Mouse (Mus musculus): ENCODE measurements around the gene Imp3. TPM values are rescaled to one million over a fixed set of nuclear protein-coding genes. Genes with fewer than 3 reads are reported as not detected.

Imp3 gene
- polyA plus RNA-seq, 1 experiment from 2014 or later, result 68.7 TPM

- no peak overlapping the region for H3K27ac ChIP-seq (ENCODE audit: low read length)
- H3K4me3 ChIP-seq (ENCODE audit: low read length), result no peak overlapping the region
- no peak overlapping the region for H3K4me2 ChIP-seq (ENCODE audit: low read depth, low read length)
- 91% methylated on average over 3 of the region's 3 CpGs for WGBS
- peaks cover 3% of the 10 kb centered on the region; the same call in 1 of the 2 replicates for H3K9me3 ChIP-seq (replicated peaks; ENCODE audit: control insufficient read depth, low read length)
- ATAC-seq (replicated peaks; ENCODE audit: extremely low read depth, insufficient read depth, low FRiP score), result no peak
- no peaks in the 10 kb centered on the region for H3K27me3 ChIP-seq (ENCODE audit: control insufficient read depth, insufficient read depth, low read length)
- H3K9ac ChIP-seq (ENCODE audit: low read length), result no peak overlapping the region
- no peaks in the 10 kb centered on the region for H3K4me1 ChIP-seq (ENCODE audit: control insufficient read depth, insufficient read depth, low read length)
- H3K36me3 ChIP-seq (ENCODE audit: control insufficient read depth, insufficient read depth), result peaks cover 14% of the 10 kb centered on the region
Measured at GRCm38 (mm10) chr9:56961591-56961990, 24.3 kb downstream of the Imp3 start.

GRCm38 (mm10) chr9:56970158-56970557, 32.9 kb downstream of the Imp3 start:
- no peaks in the 10 kb centered on the region for H3K27me3 ChIP-seq (ENCODE audit: control insufficient read depth, insufficient read depth, low read length)
- no peak overlapping the region for H3K27ac ChIP-seq (ENCODE audit: low read length)
- H3K4me2 ChIP-seq (ENCODE audit: low read depth, low read length), result no peak overlapping the region
- no peak overlapping the region for H3K9ac ChIP-seq (ENCODE audit: low read length)
- no peaks in the 10 kb centered on the region for H3K4me1 ChIP-seq (ENCODE audit: control insufficient read depth, insufficient read depth, low read length)
- no peak overlapping the region for H3K4me3 ChIP-seq (ENCODE audit: low read length)
- H3K9me3 ChIP-seq (replicated peaks; ENCODE audit: control insufficient read depth, low read length), result no peaks in the 10 kb centered on the region
- peaks cover 6% of the 10 kb centered on the region; the same call in 1 of the 2 replicates for H3K36me3 ChIP-seq (ENCODE audit: control insufficient read depth, insufficient read depth)
- WGBS, result 49% methylated on average over 2 of the region's 2 CpGs
- no peak for ATAC-seq (replicated peaks; ENCODE audit: extremely low read depth, insufficient read depth, low FRiP score)

- H3K4me1 ChIP-seq (ENCODE audit: control insufficient read depth, insufficient read depth, low read length), result no peaks in the 10 kb centered on the region
- 54% methylated on average over 7 of the region's 8 CpGs for WGBS
- no peak overlapping the region for H3K4me3 ChIP-seq (ENCODE audit: low read length)
- no peaks in the 10 kb centered on the region for H3K27me3 ChIP-seq (ENCODE audit: control insufficient read depth, insufficient read depth, low read length)
- H3K9me3 ChIP-seq (replicated peaks; ENCODE audit: control insufficient read depth, low read length), result no peaks in the 10 kb centered on the region
- no peak overlapping the region for H3K27ac ChIP-seq (ENCODE audit: low read length)
- no peak overlapping the region for H3K9ac ChIP-seq (ENCODE audit: low read length)
- H3K36me3 ChIP-seq (ENCODE audit: control insufficient read depth, insufficient read depth), result peaks cover 8% of the 10 kb centered on the region; the same call in 1 of the 2 replicates
- no peak overlapping the region for H3K4me2 ChIP-seq (ENCODE audit: low read depth, low read length)
- no peak for ATAC-seq (replicated peaks; ENCODE audit: extremely low read depth, insufficient read depth, low FRiP score)
Measured at GRCm38 (mm10) chr9:56973960-56974524, 36.8 kb downstream of the Imp3 start.

GRCm38 (mm10) chr9:56975199-56975598, 37.9 kb downstream of the Imp3 start:
- no peaks in the 10 kb centered on the region for H3K4me1 ChIP-seq (ENCODE audit: control insufficient read depth, insufficient read depth, low read length)
- peaks cover 8% of the 10 kb centered on the region; the same call in 1 of the 2 replicates for H3K36me3 ChIP-seq (ENCODE audit: control insufficient read depth, insufficient read depth)
- no peak overlapping the region for H3K9ac ChIP-seq (ENCODE audit: low read length)
- H3K9me3 ChIP-seq (replicated peaks; ENCODE audit: control insufficient read depth, low read length), result no peaks in the 10 kb centered on the region; the same call in 1 of the 2 replicates
- ATAC-seq (replicated peaks; ENCODE audit: extremely low read depth, insufficient read depth, low FRiP score), result no peak
- 69% methylated on average over 3 of the region's 3 CpGs for WGBS
- H3K4me2 ChIP-seq (ENCODE audit: low read depth, low read length), result no peak overlapping the region
- no peaks in the 10 kb centered on the region for H3K27me3 ChIP-seq (ENCODE audit: control insufficient read depth, insufficient read depth, low read length)
- no peak overlapping the region for H3K27ac ChIP-seq (ENCODE audit: low read length)
- H3K4me3 ChIP-seq (ENCODE audit: low read length), result no peak overlapping the region

- H3K4me1 ChIP-seq (ENCODE audit: control insufficient read depth, insufficient read depth, low read length), result no peaks in the 10 kb centered on the region
- WGBS, result 90% methylated on average over 6 of the region's 6 CpGs
- no peak overlapping the region for H3K27ac ChIP-seq (ENCODE audit: low read length)
- H3K4me3 ChIP-seq (ENCODE audit: low read length), result no peak overlapping the region
- H3K9me3 ChIP-seq (replicated peaks; ENCODE audit: control insufficient read depth, low read length), result no peaks in the 10 kb centered on the region; the same call in 1 of the 2 replicates
- ATAC-seq (replicated peaks; ENCODE audit: extremely low read depth, insufficient read depth, low FRiP score), result no peak
- H3K36me3 ChIP-seq (ENCODE audit: control insufficient read depth, insufficient read depth), result peaks cover 7% of the 10 kb centered on the region; the same call in 1 of the 2 replicates
- H3K4me2 ChIP-seq (ENCODE audit: low read depth, low read length), result no peak overlapping the region
- no peak overlapping the region for H3K9ac ChIP-seq (ENCODE audit: low read length)
- H3K27me3 ChIP-seq (ENCODE audit: control insufficient read depth, insufficient read depth, low read length), result no peaks in the 10 kb centered on the region
Measured at GRCm38 (mm10) chr9:56980186-56980585, 42.9 kb downstream of the Imp3 start.

GRCm38 (mm10) chr9:56981502-56981901, 44.2 kb downstream of the Imp3 start:
- peaks cover 7% of the 10 kb centered on the region; the same call in 1 of the 2 replicates for H3K36me3 ChIP-seq (ENCODE audit: control insufficient read depth, insufficient read depth)
- no peak for ATAC-seq (replicated peaks; ENCODE audit: extremely low read depth, insufficient read depth, low FRiP score)
- no peaks in the 10 kb centered on the region for H3K27me3 ChIP-seq (ENCODE audit: control insufficient read depth, insufficient read depth, low read length)
- H3K9ac ChIP-seq (ENCODE audit: low read length), result no peak overlapping the region
- 61% methylated on average over 1 of the region's 1 CpGs for WGBS
- no peak overlapping the region for H3K4me3 ChIP-seq (ENCODE audit: low read length)
- H3K4me1 ChIP-seq (ENCODE audit: control insufficient read depth, insufficient read depth, low read length), result no peaks in the 10 kb centered on the region
- no peak overlapping the region for H3K4me2 ChIP-seq (ENCODE audit: low read depth, low read length)
- no peaks in the 10 kb centered on the region; the same call in 1 of the 2 replicates for H3K9me3 ChIP-seq (replicated peaks; ENCODE audit: control insufficient read depth, low read length)
- no peak overlapping the region for H3K27ac ChIP-seq (ENCODE audit: low read length)

Other genes with a start within 250 kb of the Imp3 start
- gene Lingo1, start 141.0 kb upstream of the Imp3 start, polyA plus RNA-seq (2015; fragmentation: Nextera tagmentation; extraction: Ambion mirVana), result 1.3 and 1.8 TPM in 2 replicates
- gene Odf3l1, start 72.8 kb upstream of the Imp3 start, polyA plus RNA-seq (2015; fragmentation: Nextera tagmentation; extraction: Ambion mirVana), result 0.22 TPM in 2 replicates
- 29.3 and 38.6 TPM in 2 replicates for gene Cspg4, start 72.4 kb upstream of the Imp3 start, polyA plus RNA-seq (2015; fragmentation: Nextera tagmentation; extraction: Ambion mirVana)
- 7.5 and 8.2 TPM in 2 replicates for gene Snx33, start 9.1 kb upstream of the Imp3 start, polyA plus RNA-seq (2015; fragmentation: Nextera tagmentation; extraction: Ambion mirVana)
- 17.8 and 18.9 TPM in 2 replicates for gene Snupn, start 13.4 kb downstream of the Imp3 start, polyA plus RNA-seq (2015; fragmentation: Nextera tagmentation; extraction: Ambion mirVana)
- 12.7 and 14.5 TPM in 2 replicates for gene Ptpn9, start 57.4 kb downstream of the Imp3 start, polyA plus RNA-seq (2015; fragmentation: Nextera tagmentation; extraction: Ambion mirVana)
- 20.6 and 22.9 TPM in 2 replicates for gene Sin3a, start 134.6 kb downstream of the Imp3 start, polyA plus RNA-seq (2015; fragmentation: Nextera tagmentation; extraction: Ambion mirVana)
- gene Man2c1, start 193.2 kb downstream of the Imp3 start, polyA plus RNA-seq (2015; fragmentation: Nextera tagmentation; extraction: Ambion mirVana), result 58.0 and 60.3 TPM in 2 replicates
- 7.7 and 8.1 TPM in 2 replicates for gene Neil1, start 210.8 kb downstream of the Imp3 start, polyA plus RNA-seq (2015; fragmentation: Nextera tagmentation; extraction: Ambion mirVana)
- gene Commd4, start 220.9 kb downstream of the Imp3 start, polyA plus RNA-seq (2015; fragmentation: Nextera tagmentation; extraction: Ambion mirVana), result 70.7 and 73.5 TPM in 2 replicates

Measured in heart, embryonic 16.5 days (tissue).